Mouse (Mus musculus) forebrain, postnatal 0 days (tissue): ENCODE results near the gene Maf. TPM values are rescaled to one million over a fixed set of nuclear protein-coding genes. Genes with fewer than 3 reads are reported as not detected.

Source experiments
- ATAC-seq: fragments of 200-750 bp; cut with Nextera tagmentation; 2 replicates; pipeline ENCODE4 v1.8.0; 2017; ENCODE audit warnings: mild to moderate bottlenecking, moderate library complexity
- DNase-seq: peaks from one replicate; pipeline ENCODE4 v3.0.0-alpha.2; 2015
- H3K27ac ChIP-seq: fragments of 300-500 bp; sonication (generic); 2 replicates; pipeline ENCODE4 v1.5.1; 2014; ENCODE audit warnings: low read depth, mild to moderate bottlenecking, antibody characterized with exemption, low read length, moderate library complexity, mixed read lengths
- H3K27me3 ChIP-seq: fragments of 300-500 bp; sonication (generic); 2 replicates; pipeline ENCODE4 v1.6.1; 2014; ENCODE audit warnings: mild to moderate bottlenecking, low read length, mixed read lengths; ENCODE audit not compliant: insufficient read depth
- H3K36me3 ChIP-seq: fragments of 300-500 bp; sonication (generic); 2 replicates; pipeline ENCODE4 v1.6.1; 2014; ENCODE audit warnings: mild to moderate bottlenecking, moderate library complexity; ENCODE audit not compliant: insufficient read depth
- H3K4me1 ChIP-seq: fragments of 300-500 bp; sonication (generic); 2 replicates; pipeline ENCODE4 v1.6.1; 2014; ENCODE audit warnings: antibody characterized with exemption; ENCODE audit not compliant: insufficient read depth
- H3K4me2 ChIP-seq: fragments of 300-500 bp; sonication (generic); 2 replicates; pipeline ENCODE4 v1.6.1; 2014; ENCODE audit warnings: low read depth, mild to moderate bottlenecking, moderate library complexity
- H3K4me3 ChIP-seq: fragments of 300-500 bp; sonication (generic); 2 replicates; pipeline ENCODE4 v1.5.1; 2014; ENCODE audit warnings: low read depth, low read length, mixed read lengths
- H3K9ac ChIP-seq: fragments of 300-500 bp; sonication (generic); 2 replicates; pipeline ENCODE4 v1.6.1; 2014; ENCODE audit warnings: mild to moderate bottlenecking
- H3K9me3 ChIP-seq: fragments of 300-500 bp; sonication (generic); 2 replicates; pipeline ENCODE4 v1.6.1; 2016; ENCODE audit warnings: low read length
- CTCF ChIP-seq: sonication (generic); IDR thresholded peaks from 2 replicates; pipeline ENCODE4 v1.5.1; 2016; ENCODE audit warnings: antibody characterized with exemption, control low read depth, low read depth
- WGBS: fragments of 180-500 bp; shearing (Covaris S2); extraction: QIAGEN DNeasy Blood & Tissue Kit; methylation state at CpG from one replicate; pipeline ENCODE4 v1.1.7; 2014; 5-methylcytosine and 5-hydroxymethylcytosine counted together
- polyA plus RNA-seq: library from polyadenylated mRNA; unstranded; fragments of >200 nt; fragmentation: Nextera tagmentation; extraction: Ambion mirVana; gene quantifications from 2 replicates; pipeline ENCODE4 v1.2.1, GENCODE M21; 2015
- total RNA-seq: library from RNA; depleted of rRNA; stranded (reverse); fragments of >200 nt; gene quantifications from 2 replicates; pipeline ENCODE4 v1.2.3, GENCODE M21; 2014

Maf gene
- total and polyA plus RNA-seq, 2 experiments from 2014 or later = 5.0 to 16.7 TPM

DNA sequence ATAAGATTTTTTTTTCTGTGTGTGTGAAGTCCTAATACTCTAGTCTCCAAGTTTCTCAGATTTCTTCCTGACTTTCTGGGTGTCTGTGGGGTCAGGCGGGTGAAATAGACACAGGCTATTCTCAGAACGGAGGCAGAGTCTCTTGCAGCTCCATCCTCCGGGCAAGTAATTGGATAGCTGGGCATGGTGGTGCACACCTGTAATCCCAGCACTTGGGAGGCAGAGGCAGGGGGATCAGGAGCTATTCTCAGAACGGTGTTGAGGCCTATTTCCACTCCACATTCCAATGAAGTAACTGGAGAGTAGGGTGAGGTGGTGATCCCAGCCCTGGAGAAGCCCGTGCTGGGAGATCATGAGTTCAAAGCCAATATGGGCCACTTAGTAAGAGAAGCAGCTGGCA, 67.6 kb downstream of the Maf start:
- Histone ChIP-seq H3K9ac (no peak overlapping the region), H3K4me1 (no peaks in the 10 kb centered on the region), H3K36me3 (no peaks in the 10 kb centered on the region), H3K27me3 (no peaks in the 10 kb centered on the region), H3K4me3 (no peak overlapping the region), H3K27ac (no peak overlapping the region), H3K9me3 (no peaks in the 10 kb centered on the region), H3K4me2 (no peak overlapping the region)
- TF ChIP-seq CTCF = no peak
- WGBS = 85% methylated on average over 5 of the region's 5 CpGs
- DNase-seq (no peak), ATAC-seq (no peak)

DNA sequence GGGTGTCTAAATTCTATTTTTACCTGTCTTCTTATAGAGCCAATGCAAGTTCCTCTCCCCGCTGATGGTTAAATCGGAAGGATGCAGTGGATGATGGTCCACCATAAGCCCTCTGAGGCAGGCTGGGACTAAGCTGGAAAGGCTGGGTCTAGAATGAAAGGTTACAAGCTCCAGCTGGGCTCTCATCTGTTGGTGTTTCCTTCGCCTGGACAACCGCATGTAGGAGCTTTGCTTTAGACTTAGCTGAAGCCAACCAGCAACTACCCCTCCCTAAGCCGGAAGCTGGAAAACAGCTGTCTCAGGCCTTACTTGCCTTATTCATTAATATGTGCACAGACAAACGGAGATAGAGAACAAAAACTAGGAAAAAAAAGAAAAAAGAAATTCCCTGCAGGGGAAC, 70.8 kb downstream of the Maf start:
- Histone ChIP-seq H3K27ac (no peak overlapping the region), H3K27me3 (no peaks in the 10 kb centered on the region), H3K9me3 (no peaks in the 10 kb centered on the region), H3K9ac (no peak overlapping the region), H3K4me3 (no peak overlapping the region), H3K36me3 (no peaks in the 10 kb centered on the region), H3K4me1 (no peaks in the 10 kb centered on the region), H3K4me2 (no peak overlapping the region)
- no peak for TF ChIP-seq CTCF
- DNase-seq (no peak), ATAC-seq (no peak)
- WGBS = 81% methylated on average over 6 of the region's 6 CpGs
